11 mouse cellular contexts compared by ENCODE assay signal in the genomic region with DNA sequence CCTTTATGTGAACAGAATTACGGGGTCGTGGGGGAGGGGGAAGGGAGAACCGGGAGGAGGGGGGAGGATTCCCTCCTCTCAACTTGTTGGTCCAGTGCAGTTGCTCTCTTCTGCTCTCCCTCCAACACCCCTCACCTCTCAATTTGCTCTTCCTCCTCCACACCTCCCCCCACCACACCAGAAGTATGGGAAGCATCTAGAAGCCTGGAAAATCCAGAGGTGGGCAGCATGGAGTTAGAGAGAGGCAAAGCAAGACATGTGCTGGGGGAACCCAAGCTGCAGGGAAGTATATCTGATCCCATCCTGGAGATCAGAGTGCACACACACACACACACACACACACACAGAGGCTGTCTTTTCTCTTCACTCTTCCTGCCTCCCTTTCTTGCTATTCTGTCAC. TPM values are rescaled to one million over a fixed set of nuclear protein-coding genes. Genes with fewer than 3 reads are reported as not detected.
DNase-seq lines count a peak whose midpoint lies in the region; ATAC-seq and TF ChIP-seq lines count a peak whose summit lies in the region.
"Had no signal": no experiment of that assay in that cellular context is flagged by ENCODE, and none has a peak within 500 bp of the region (broad histone marks: within the 10 kb centered on the region; RNA-seq: fewer than 3 reads in every experiment).

No protein-coding gene starts in this region.

- DNase-seq in gastrocnemius, adult 2 months = no peak
- no peak for DNase-seq in gastrocnemius, postnatal 4 days (ENCODE audit: low spot score in 2 of 2)
- DNase-seq in liver, embryonic 11.5 days (ENCODE audit: low spot score) = no peak
- no peak for DNase-seq in cerebellum, adult 11-12 months
- no peak for DNase-seq in ovary, postnatal 36 days (ENCODE audit: low spot score)

- H3K9ac ChIP-seq in liver, embryonic 12.5 days = no peak overlapping the region
- H3K9ac ChIP-seq in liver, embryonic 11.5 days (ENCODE audit: low read depth, low read length) = no peak overlapping the region
- H3K9ac ChIP-seq in intestine, postnatal 0 days (ENCODE audit: low read depth, low read length) = no peak overlapping the region

- intact Hi-C loops in gastrocnemius, adult 2 months (cut with DNase I) = loop anchor here (5.0 kb wide), 1 partner anchor 70 kb away; a partner anchor contains a TSS

- peak overlapping the region; percentile 94 for H3K27ac ChIP-seq in gastrocnemius, adult 2 months
- no peak overlapping the region for H3K27ac ChIP-seq in liver, embryonic 12.5 days
- no peak overlapping the region for H3K27ac ChIP-seq in liver, embryonic 11.5 days (ENCODE audit: low read depth, low read length)
- no peak overlapping the region; the same call in 1 of the 2 replicates for H3K27ac ChIP-seq in intestine, postnatal 0 days (ENCODE audit: low read depth, low read length)
- peak overlapping the region; percentile 45 for H3K27ac ChIP-seq in small intestine, adult 2 months (ENCODE audit: insufficient read depth, low read depth, low read length)

- no peaks in the 10 kb centered on the region for H3K36me3 ChIP-seq in liver, embryonic 12.5 days
- no peaks in the 10 kb centered on the region for H3K36me3 ChIP-seq in liver, embryonic 11.5 days (ENCODE audit: control insufficient read depth, insufficient read depth, low read length)
- H3K36me3 ChIP-seq in intestine, postnatal 0 days (ENCODE audit: control insufficient read depth, insufficient read depth) = peaks cover 4% of the 10 kb centered on the region; the same call in 1 of the 2 replicates
- peaks cover 6% of the 10 kb centered on the region for H3K36me3 ChIP-seq in small intestine, adult 2 months (ENCODE audit: control insufficient read depth, insufficient read depth, low read length)

- ATAC-seq in liver, embryonic 12.5 days = no peak
- no peak; the same call in 1 of the 2 replicates for ATAC-seq in liver, embryonic 11.5 days (replicated peaks; ENCODE audit: low FRiP score)
- ATAC-seq in intestine, postnatal 0 days = no peak

- no peak for TF ChIP-seq CTCF in gastrocnemius, adult 2 months (IDR thresholded peaks at IDR 0.05)
- TF ChIP-seq CTCF in intestine, postnatal 0 days (IDR thresholded peaks at IDR 0.05; ENCODE audit: low read depth) = no peak
- no peak for TF ChIP-seq CTCF in small intestine, adult 2 months (IDR thresholded peaks at IDR 0.05; ENCODE audit: extremely low read depth, insufficient read length, insufficient replicate concordance, low read depth, low read length)

- WGBS in liver, embryonic 12.5 days (ENCODE audit: insufficient replicate concordance) = 0% methylated on average over 3 of the region's 3 CpGs
- whole genome bisulfite sequencing in liver, embryonic 11.5 days = 0% methylated on average over 3 of the region's 3 CpGs
- 8% methylated on average over 3 of the region's 3 CpGs for WGBS in intestine, postnatal 0 days
- 8% methylated on average over 3 of the region's 3 CpGs for WGBS in small intestine, adult 2 months

- peaks cover 46% of the 10 kb centered on the region for H3K27me3 ChIP-seq in liver, embryonic 12.5 days (replicated peaks)
- peaks cover 15% of the 10 kb centered on the region for H3K27me3 ChIP-seq in liver, embryonic 11.5 days (replicated peaks; ENCODE audit: control insufficient read depth, insufficient read depth, low read length)
- H3K27me3 ChIP-seq in intestine, postnatal 0 days (replicated peaks; ENCODE audit: control insufficient read depth, insufficient read depth, low read length) = no peaks in the 10 kb centered on the region
- no peaks in the 10 kb centered on the region for H3K27me3 ChIP-seq in small intestine, adult 2 months (ENCODE audit: control insufficient read depth, insufficient read depth, low read length)

- TF ChIP-seq POLR2A in small intestine, adult 2 months (IDR thresholded peaks at IDR 0.05; ENCODE audit: low read depth, low read length) = no peak

- peak overlapping the region; percentile 80 for H3K4me3 ChIP-seq in gastrocnemius, adult 2 months
- no peak overlapping the region for H3K4me3 ChIP-seq in liver, embryonic 12.5 days
- H3K4me3 ChIP-seq in liver, embryonic 11.5 days (ENCODE audit: low read depth, low read length) = no peak overlapping the region
- no peak overlapping the region for H3K4me3 ChIP-seq in intestine, postnatal 0 days (ENCODE audit: low read depth, low read length)
- H3K4me3 ChIP-seq in small intestine, adult 2 months (ENCODE audit: low read depth, low read length) = no peak overlapping the region

- H3K4me2 ChIP-seq in liver, embryonic 12.5 days = 0 out of 2 replicates have a peak overlapping the region, but pooled peaks have one; percentile 16
- H3K4me2 ChIP-seq in liver, embryonic 11.5 days = no peak overlapping the region; the same call in 1 of the 2 replicates
- peak overlapping the region; percentile 71 for H3K4me2 ChIP-seq in intestine, postnatal 0 days (replicated peaks; ENCODE audit: low read depth)

- H3K9me3 ChIP-seq in liver, embryonic 12.5 days (replicated peaks) = no peaks in the 10 kb centered on the region
- no peaks in the 10 kb centered on the region for H3K9me3 ChIP-seq in liver, embryonic 11.5 days (ENCODE audit: control insufficient read depth, low read length)
- H3K9me3 ChIP-seq in intestine, postnatal 0 days (ENCODE audit: control insufficient read depth) = no peaks in the 10 kb centered on the region

- peaks cover 15% of the 10 kb centered on the region for H3K4me1 ChIP-seq in liver, embryonic 12.5 days
- no peaks in the 10 kb centered on the region; the same call in 1 of the 2 replicates for H3K4me1 ChIP-seq in liver, embryonic 11.5 days (replicated peaks; ENCODE audit: control insufficient read depth, insufficient read depth, low read length)
- peaks cover 11% of the 10 kb centered on the region; the same call in 1 of the 2 replicates for H3K4me1 ChIP-seq in intestine, postnatal 0 days (replicated peaks; ENCODE audit: control insufficient read depth, insufficient read depth, low read length)
- H3K4me1 ChIP-seq in small intestine, adult 2 months (ENCODE audit: control insufficient read depth, insufficient read depth, insufficient read length, low read length) = peaks cover 53% of the 10 kb centered on the region

RNA-seq across cellular contexts. Expression of a gene that starts 0.6 kb away (rescaled TPM):
- total RNA-seq in gastrocnemius, adult 2 months (2021) = 10 to 100 TPM; 97.8 to 99.7 TPM
- total RNA-seq in gastrocnemius, postnatal 4 days (2021) = 10 to 100 TPM; 21.5 to 22.9 TPM
- 0.49 and 0.70 TPM in 2 replicates for polyA plus RNA-seq in liver, embryonic 12.5 days (2016; fragmentation: Nextera tagmentation; extraction: Ambion mirVana)
- polyA plus RNA-seq in liver, embryonic 11.5 days (2014; fragmentation: Nextera tagmentation; extraction: Ambion mirVana) = 0.43 and 1.0 TPM in 2 replicates
- 25.5 and 32.1 TPM in 2 replicates for polyA plus RNA-seq in intestine, postnatal 0 days (2015; fragmentation: Nextera tagmentation; extraction: Ambion mirVana)
- 10.2 and 28.3 TPM in 2 replicates for polyA plus RNA-seq in small intestine, adult 2 months (2012; rRNA removed)
- total RNA-seq: granulocyte monocyte progenitor cell, adult 5-6 weeks had no signal

RNA-seq across cellular contexts. Expression of a gene that starts 9.8 kb away (rescaled TPM):
- total RNA-seq in gastrocnemius, adult 2 months (2021) = not detected
- total RNA-seq in gastrocnemius, postnatal 4 days (2021) = under 1 TPM; 0.47 to 0.64 TPM
- 0.17 and 0.21 TPM in 2 replicates for polyA plus RNA-seq in liver, embryonic 12.5 days (2016; fragmentation: Nextera tagmentation; extraction: Ambion mirVana)
- polyA plus RNA-seq in liver, embryonic 11.5 days (2014; fragmentation: Nextera tagmentation; extraction: Ambion mirVana) = 0.25 TPM in 1 of 2 replicates, not detected in the other
- polyA plus RNA-seq in intestine, postnatal 0 days (2015; fragmentation: Nextera tagmentation; extraction: Ambion mirVana) = 0.65 and 0.87 TPM in 2 replicates
- 1.4 and 3.7 TPM in 2 replicates for polyA plus RNA-seq in small intestine, adult 2 months (2012; rRNA removed)
- total RNA-seq: granulocyte monocyte progenitor cell, adult 5-6 weeks had no signal

RNA-seq across cellular contexts. Expression of a gene that starts 26.3 kb away (rescaled TPM):
- under 1 TPM; 0.31 to 0.39 TPM for total RNA-seq in gastrocnemius, adult 2 months (2021)
- under 1 TPM; 0.34 to 0.39 TPM for total RNA-seq in gastrocnemius, postnatal 4 days (2021)
- polyA plus RNA-seq in liver, embryonic 12.5 days (2016; fragmentation: Nextera tagmentation; extraction: Ambion mirVana) = 0.04 TPM in 1 of 2 replicates, not detected in the other
- 0.05 TPM in 1 of 2 replicates, not detected in the other for polyA plus RNA-seq in liver, embryonic 11.5 days (2014; fragmentation: Nextera tagmentation; extraction: Ambion mirVana)
- polyA plus RNA-seq in intestine, postnatal 0 days (2015; fragmentation: Nextera tagmentation; extraction: Ambion mirVana) = 0.68 and 0.86 TPM in 2 replicates
- polyA plus RNA-seq in small intestine, adult 2 months (2012; rRNA removed) = 0.23 and 0.42 TPM in 2 replicates
- total RNA-seq: granulocyte monocyte progenitor cell, adult 5-6 weeks had no signal

RNA-seq across cellular contexts. Expression of a gene that starts 30.1 kb away (rescaled TPM):
- total RNA-seq in gastrocnemius, adult 2 months (2021) = not detected
- under 1 TPM in 1 of 2 experiments, not detected in 1; 0.21 TPM for total RNA-seq in gastrocnemius, postnatal 4 days (2021)
- polyA plus RNA-seq in liver, embryonic 12.5 days (2016; fragmentation: Nextera tagmentation; extraction: Ambion mirVana) = not detected in 2 replicates
- polyA plus RNA-seq in liver, embryonic 11.5 days (2014; fragmentation: Nextera tagmentation; extraction: Ambion mirVana) = not detected in 2 replicates
- polyA plus RNA-seq in intestine, postnatal 0 days (2015; fragmentation: Nextera tagmentation; extraction: Ambion mirVana) = not detected in 2 replicates
- polyA plus RNA-seq in small intestine, adult 2 months (2012; rRNA removed) = not detected in 2 replicates
- total RNA-seq: granulocyte monocyte progenitor cell, adult 5-6 weeks; left cerebral cortex, postnatal 10 days had no signal
- polyA plus RNA-seq: embryonic facial prominence, embryonic 11.5 days had no signal

RNA-seq across cellular contexts. Expression of a gene that starts 41.0 kb away (rescaled TPM):
- total RNA-seq in gastrocnemius, adult 2 months (2021) = 1 to 10 TPM; 2.8 to 2.9 TPM
- total RNA-seq in gastrocnemius, postnatal 4 days (2021) = 10 to 100 TPM; 11.0 to 14.0 TPM
- 10.7 and 11.1 TPM in 2 replicates for polyA plus RNA-seq in liver, embryonic 12.5 days (2016; fragmentation: Nextera tagmentation; extraction: Ambion mirVana)
- polyA plus RNA-seq in liver, embryonic 11.5 days (2014; fragmentation: Nextera tagmentation; extraction: Ambion mirVana) = 10.4 and 11.4 TPM in 2 replicates
- polyA plus RNA-seq in intestine, postnatal 0 days (2015; fragmentation: Nextera tagmentation; extraction: Ambion mirVana) = 5.6 and 6.2 TPM in 2 replicates
- polyA plus RNA-seq in small intestine, adult 2 months (2012; rRNA removed) = not detected in 2 replicates

Comparison
In these comparisons a context has a peak if more than half of its experiments do, and no peak if none do; other contexts are left out.
1. H3K27ac ChIP-seq: peak in gastrocnemius, adult 2 months (single experiment) and small intestine, adult 2 months (single experiment); none in liver, embryonic 12.5 days (single experiment), liver, embryonic 11.5 days (single experiment) and intestine, postnatal 0 days (single experiment).